Mouse (Mus musculus): ENCODE data around the gene Hist1h4k. TPM values are rescaled to one million over a fixed set of nuclear protein-coding genes. Genes with fewer than 3 reads are reported as not detected.
"Not testable (repeated sequence)": the region's sequence is repeated elsewhere in the genome, so short reads cannot be mapped to it uniquely, and the experiment has no call there.

Gene Hist1h4k
- polyA plus RNA-seq, 1 experiment from 2014 or later: 3.2 TPM

GRCm38 (mm10) chr13:21753051-21753523, 2.8 kb upstream of the Hist1h4k start:
- Histone ChIP-seq H3K9me3 (no peaks in the 10 kb centered on the region), H3K4me2 (peak overlapping the region; percentile 70), H3K4me1 (peaks cover 7% of the 10 kb centered on the region; the same call in 1 of the 2 replicates), H3K36me3 (no peaks in the 10 kb centered on the region), H3K27ac (peak overlapping the region; percentile 94), H3K27me3 (replicated peaks) (no peaks in the 10 kb centered on the region), H3K4me3 (replicated peaks) (peak overlapping the region; percentile 47), H3K9ac (peak overlapping the region; percentile 39; the same call in 1 of the 2 replicates)
- no peak for ATAC-seq (ENCODE audit: insufficient read depth, low FRiP score, low read depth)
- WGBS: 3% methylated on average over 10 of the region's 10 CpGs

DNA sequence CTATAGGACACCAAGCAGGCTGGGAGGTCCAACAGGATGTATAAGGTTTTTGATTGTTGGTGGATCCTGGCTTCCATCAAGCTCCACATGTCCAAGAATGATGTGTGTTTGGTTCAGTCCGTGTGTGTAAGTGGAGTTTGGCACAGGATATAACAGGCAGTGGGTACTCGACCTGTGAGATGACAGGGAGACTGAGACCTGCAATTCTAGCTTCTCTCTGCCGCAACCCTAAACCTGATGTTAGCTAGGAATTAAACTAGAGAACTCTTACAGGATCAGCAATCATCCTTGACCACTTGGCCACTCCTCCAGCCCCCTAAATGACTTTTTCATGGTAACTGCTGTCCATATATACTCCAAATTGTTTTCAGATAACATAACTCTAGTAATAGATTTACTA, 2.1 kb upstream of the Hist1h4k start:
- H3K4me2 ChIP-seq: peak overlapping the region; percentile 70; the same call in 1 of the 2 replicates
- no peaks in the 10 kb centered on the region for H3K9me3 ChIP-seq
- H3K27me3 ChIP-seq (replicated peaks): no peaks in the 10 kb centered on the region
- H3K9ac ChIP-seq: no peak overlapping the region
- no peak for ATAC-seq (ENCODE audit: insufficient read depth, low FRiP score, low read depth)
- H3K36me3 ChIP-seq: no peaks in the 10 kb centered on the region
- H3K27ac ChIP-seq: peak overlapping the region; percentile 94
- peaks cover 9% of the 10 kb centered on the region; the same call in 1 of the 2 replicates for H3K4me1 ChIP-seq
- no peak overlapping the region; the same call in 1 of the 2 replicates for H3K4me3 ChIP-seq (replicated peaks)
- 28% methylated on average over 3 of the region's 3 CpGs for whole genome bisulfite sequencing

DNA sequence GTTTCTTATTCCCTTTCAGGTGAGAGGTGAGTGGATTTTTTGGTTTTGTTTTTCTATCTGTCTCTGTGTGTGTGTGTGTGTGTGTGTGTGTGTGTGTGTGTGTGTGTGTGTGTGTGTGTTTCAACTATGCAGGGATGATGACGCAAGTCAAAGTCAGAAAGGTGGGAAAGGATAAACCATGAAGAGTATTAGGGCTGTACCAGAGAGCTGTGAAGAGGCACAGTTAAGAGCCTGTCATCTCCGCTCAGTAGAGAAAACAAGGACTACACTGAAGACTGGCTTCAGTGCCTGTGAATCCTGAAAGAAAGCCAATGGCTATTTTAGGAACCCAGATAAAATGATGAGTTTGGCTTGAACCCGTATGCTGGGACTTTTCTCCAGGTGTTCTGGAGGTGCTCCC, 1.5 kb upstream of the Hist1h4k start:
- H3K9me3 ChIP-seq: no peaks in the 10 kb centered on the region
- H3K27me3 ChIP-seq (replicated peaks): no peaks in the 10 kb centered on the region
- H3K4me3 ChIP-seq (replicated peaks): no peak overlapping the region
- peak overlapping the region; percentile 70; the same call in 1 of the 2 replicates for H3K4me2 ChIP-seq
- ATAC-seq (ENCODE audit: insufficient read depth, low FRiP score, low read depth): no peak
- no peak overlapping the region for H3K9ac ChIP-seq
- WGBS: 57% methylated on average over 3 of the region's 3 CpGs
- no peaks in the 10 kb centered on the region for H3K36me3 ChIP-seq
- peaks cover 11% of the 10 kb centered on the region; the same call in 1 of the 2 replicates for H3K4me1 ChIP-seq
- peak overlapping the region; percentile 94 for H3K27ac ChIP-seq

- peaks cover 11% of the 10 kb centered on the region; the same call in 1 of the 2 replicates for H3K4me1 ChIP-seq
Measured at GRCm38 (mm10) chr13:21751417-21751816, 1.1 kb upstream of the Hist1h4k start.

DNA sequence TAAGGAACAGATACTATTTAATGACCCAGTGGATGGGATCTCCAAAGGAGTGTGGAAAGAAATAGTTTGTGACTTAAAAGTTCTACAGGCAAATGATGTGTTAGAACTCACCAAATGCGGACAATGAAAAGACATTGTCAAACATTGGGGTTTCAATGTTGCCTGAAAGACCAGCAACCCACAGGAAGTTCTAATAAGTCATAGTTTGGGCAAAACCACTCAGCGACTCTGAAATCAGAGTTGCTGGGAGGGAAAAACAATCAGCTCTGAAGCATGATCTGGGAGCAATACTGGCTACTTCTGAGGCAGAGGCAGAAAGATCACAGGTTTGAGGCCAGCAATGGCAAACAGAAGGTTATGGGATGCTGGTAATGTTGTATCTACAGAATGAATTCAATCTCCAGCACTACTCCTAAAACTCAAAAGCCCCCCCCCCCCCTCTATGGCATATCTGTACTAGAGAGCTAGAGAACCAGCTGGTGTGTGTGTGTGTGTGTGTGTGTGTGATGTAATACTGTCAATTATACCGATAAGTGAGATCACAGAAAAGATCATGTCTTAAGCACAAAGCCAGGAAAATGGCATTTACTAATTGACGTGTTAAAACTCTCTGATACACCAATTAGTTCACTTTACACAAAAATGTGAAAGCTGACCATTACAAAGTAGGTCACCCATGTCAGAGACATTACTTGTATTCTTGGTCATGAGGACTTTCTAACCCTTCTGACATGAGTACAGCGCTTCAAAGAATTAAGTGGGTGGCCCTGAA, 732 bp downstream of the Hist1h4k start:
- peak overlapping the region; percentile 51 for H3K4me3 ChIP-seq (replicated peaks)
- H3K27me3 ChIP-seq (replicated peaks): no peaks in the 10 kb centered on the region
- peak overlapping the region; percentile 59 for H3K9ac ChIP-seq
- ATAC-seq (ENCODE audit: insufficient read depth, low FRiP score, low read depth): no peak
- 2% methylated on average over 5 of the region's 5 CpGs for WGBS
- no peaks in the 10 kb centered on the region for H3K9me3 ChIP-seq
- H3K27ac ChIP-seq: peak overlapping the region; percentile 97
- H3K36me3 ChIP-seq: no peaks in the 10 kb centered on the region
- peak overlapping the region; percentile 67 for H3K4me2 ChIP-seq
- peaks cover 11% of the 10 kb centered on the region; the same call in 1 of the 2 replicates for H3K4me1 ChIP-seq

More at GRCm38 (mm10) chr13:21751417-21751816, 1.1 kb upstream of the Hist1h4k start:
- Histone ChIP-seq H3K9ac (no peak overlapping the region), H3K27ac (0 out of 2 replicates have a peak overlapping the region, but pooled peaks have one; percentile 94), H3K36me3 (no peaks in the 10 kb centered on the region), H3K27me3 (replicated peaks) (no peaks in the 10 kb centered on the region), H3K4me3 (replicated peaks) (no peak overlapping the region), H3K4me2 (no peak overlapping the region), H3K9me3 (no peaks in the 10 kb centered on the region)
- ATAC-seq (ENCODE audit: insufficient read depth, low FRiP score, low read depth): no peak

GRCm38 (mm10) chr13:21745006-21745405, 5.3 kb downstream of the Hist1h4k start:
- ATAC-seq (ENCODE audit: insufficient read depth, low FRiP score, low read depth): no peak
- Histone ChIP-seq H3K4me2 (no peak overlapping the region), H3K4me1 (peaks cover 7% of the 10 kb centered on the region; the same call in 1 of the 2 replicates), H3K27me3 (replicated peaks) (no peaks in the 10 kb centered on the region), H3K4me3 (replicated peaks) (no peak overlapping the region), H3K9me3 (no peaks in the 10 kb centered on the region), H3K36me3 (no peaks in the 10 kb centered on the region), H3K9ac (no peak overlapping the region), H3K27ac (no peak overlapping the region)
- 38% methylated on average over 1 of the region's 1 CpGs for WGBS

DNA sequence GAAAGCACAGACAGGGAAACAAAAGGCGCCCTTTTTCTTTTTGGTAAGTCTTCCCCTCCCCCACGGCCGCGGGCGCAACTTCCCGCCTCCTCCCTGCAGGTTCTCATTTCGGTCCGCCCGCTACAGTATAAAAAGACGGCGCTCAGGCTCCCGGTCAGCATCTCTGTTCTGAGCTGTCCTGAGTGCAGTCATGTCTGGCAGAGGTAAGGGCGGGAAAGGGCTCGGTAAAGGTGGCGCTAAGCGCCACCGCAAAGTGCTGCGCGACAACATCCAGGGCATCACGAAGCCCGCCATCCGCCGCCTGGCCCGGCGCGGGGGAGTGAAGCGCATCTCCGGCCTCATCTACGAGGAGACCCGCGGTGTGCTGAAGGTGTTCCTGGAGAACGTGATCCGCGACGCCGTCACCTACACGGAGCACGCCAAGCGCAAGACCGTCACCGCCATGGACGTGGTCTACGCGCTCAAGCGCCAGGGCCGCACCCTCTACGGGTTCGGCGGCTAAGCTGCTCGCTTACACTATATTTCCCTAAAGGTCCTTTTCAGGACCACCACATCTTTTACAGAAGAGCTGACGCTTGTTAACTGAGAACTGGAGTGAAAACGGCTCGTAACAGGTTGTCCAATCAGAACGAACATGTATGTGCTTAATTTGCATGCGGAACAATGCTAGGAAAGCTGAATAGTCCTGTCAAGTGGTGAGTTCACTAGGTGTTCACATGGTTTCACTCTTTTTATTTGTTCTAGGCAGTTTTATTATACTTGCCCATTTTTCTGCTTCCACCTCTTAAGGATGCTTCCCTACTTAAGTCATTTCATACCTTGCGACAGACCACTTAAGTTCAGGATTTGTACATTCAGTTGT, 15.2 kb downstream of the Hist1h4k start, which contains the start of gene Hist1h4j:
Hist1h4j (plus strand) TSS at position 159 of the 862 bp plus-strand sequence.
- ATAC-seq (ENCODE audit: insufficient read depth, low FRiP score, low read depth): peak; percentile 92
- Histone ChIP-seq H3K4me3 (replicated peaks) (peak within 1 kb of the TSS; percentile 55), H3K9ac (peak within 1 kb of the TSS; percentile 35; the same call in 1 of the 2 replicates), H3K4me2 (peak within 1 kb of the TSS; percentile 67), H3K27ac (peak within 1 kb of the TSS; percentile 96)
- not testable (repeated sequence) for H3K27me3 ChIP-seq (replicated peaks); H3K9me3 ChIP-seq; H3K4me1 ChIP-seq; H3K36me3 ChIP-seq
- WGBS: under 1% methylated on average over 46 of the region's 56 CpGs

DNA sequence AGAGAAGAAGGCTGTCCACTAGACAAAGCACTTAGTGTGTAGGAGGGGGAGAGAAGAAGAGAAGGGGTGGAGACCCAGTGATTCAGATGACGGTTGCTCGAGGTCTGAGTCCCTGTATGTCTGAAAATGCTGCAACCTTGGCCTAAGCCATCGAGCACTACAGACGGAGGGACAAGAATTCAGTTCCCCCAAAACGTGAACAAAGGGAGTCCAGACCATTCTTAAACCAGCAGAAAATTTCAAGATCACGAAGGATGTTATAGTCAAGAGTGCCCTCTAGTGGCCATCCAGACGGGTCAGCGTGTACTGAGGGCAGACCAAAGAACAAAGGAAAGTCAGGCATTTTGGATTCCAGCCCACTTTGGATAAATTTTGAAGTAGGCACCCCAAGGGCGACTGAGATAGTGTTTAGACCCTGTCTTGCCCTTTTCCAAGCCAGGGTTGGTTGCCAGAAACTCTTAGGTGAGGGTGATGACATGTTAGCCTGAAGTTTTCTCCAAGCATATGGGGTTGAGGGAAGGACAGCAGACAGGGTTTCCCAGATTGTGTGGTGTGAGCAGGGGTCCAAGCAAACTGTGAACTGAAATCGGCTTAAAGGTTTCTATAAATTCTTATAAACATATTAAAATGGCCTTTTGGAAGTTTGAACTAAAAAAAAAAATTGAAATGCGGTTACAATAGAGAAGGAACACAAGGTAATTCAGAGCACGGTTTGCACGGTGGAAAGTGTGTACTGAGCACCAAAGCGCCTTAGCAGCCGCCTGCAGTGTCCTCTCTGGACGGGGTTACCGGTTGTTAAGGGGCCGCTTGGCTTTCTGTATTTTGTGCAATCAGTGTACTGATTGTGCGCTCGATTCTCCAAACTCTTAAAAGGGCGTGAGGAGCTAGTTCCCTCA, 16.0 kb downstream of the Hist1h4k start:
- H3K27me3 ChIP-seq (replicated peaks): no peaks in the 10 kb centered on the region
- under 1% methylated on average over 21 of the region's 21 CpGs for WGBS
- H3K27ac ChIP-seq: peak overlapping the region; percentile 96
- H3K4me1 ChIP-seq: no peaks in the 10 kb centered on the region
- ATAC-seq (ENCODE audit: insufficient read depth, low FRiP score, low read depth): peak; percentile 66
- H3K36me3 ChIP-seq: no peaks in the 10 kb centered on the region
- peak overlapping the region; percentile 35; the same call in 1 of the 2 replicates for H3K9ac ChIP-seq
- peak overlapping the region; percentile 55 for H3K4me3 ChIP-seq (replicated peaks)
- no peaks in the 10 kb centered on the region for H3K9me3 ChIP-seq
- peak overlapping the region; percentile 67 for H3K4me2 ChIP-seq

- no peaks in the 10 kb centered on the region for H3K9me3 ChIP-seq
- H3K36me3 ChIP-seq: no peaks in the 10 kb centered on the region
- H3K27me3 ChIP-seq (replicated peaks): no peaks in the 10 kb centered on the region
- H3K9ac ChIP-seq: no peak overlapping the region
- peak overlapping the region; percentile 33; the same call in 1 of the 2 replicates for H3K27ac ChIP-seq
- 73% methylated on average over 5 of the region's 5 CpGs for WGBS
- no peak overlapping the region for H3K4me3 ChIP-seq (replicated peaks)
- ATAC-seq (ENCODE audit: insufficient read depth, low FRiP score, low read depth): no peak
- no peaks in the 10 kb centered on the region for H3K4me1 ChIP-seq
- H3K4me2 ChIP-seq: no peak overlapping the region
Measured at GRCm38 (mm10) chr13:21733466-21733865, 16.8 kb downstream of the Hist1h4k start.

DNA sequence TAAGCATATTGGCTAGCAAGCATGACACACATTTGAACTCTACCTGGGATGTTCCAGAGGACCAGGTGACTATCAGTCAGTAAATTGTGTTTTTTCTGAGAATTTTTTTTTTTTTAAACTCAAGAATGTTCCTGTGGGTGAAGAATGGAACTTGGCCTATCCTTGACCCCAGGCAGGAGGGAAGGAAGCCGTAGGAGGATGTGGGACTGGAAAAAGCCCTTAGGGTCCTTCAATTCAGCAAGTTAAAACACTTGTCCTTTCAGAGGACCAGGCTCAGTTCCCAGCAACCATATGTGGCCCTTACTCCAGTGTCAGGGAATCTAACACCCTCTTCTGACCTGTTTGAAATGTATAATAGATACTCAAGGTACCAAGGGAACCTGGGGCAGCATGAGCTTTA, 20.8 kb downstream of the Hist1h4k start:
- WGBS: 67% methylated on average over 1 of the region's 1 CpGs
- Histone ChIP-seq H3K36me3 (no peaks in the 10 kb centered on the region), H3K9ac (no peak overlapping the region), H3K4me2 (no peak overlapping the region), H3K27ac (no peak overlapping the region), H3K27me3 (replicated peaks) (no peaks in the 10 kb centered on the region), H3K9me3 (no peaks in the 10 kb centered on the region), H3K4me1 (no peaks in the 10 kb centered on the region), H3K4me3 (replicated peaks) (no peak overlapping the region)
- no peak for ATAC-seq (ENCODE audit: insufficient read depth, low FRiP score, low read depth)

Data from stomach, embryonic 15.5 days (tissue).